Mouse (Mus musculus) A20 (cell line): ENCODE measurements around the gene Dnmbp.
"Not testable (repeated sequence)": the region's sequence is repeated elsewhere in the genome, so short reads cannot be mapped to it uniquely, and the experiment has no call there.

Experiments
- DNase-seq: peaks from one replicate; pipeline ENCODE4 v3.0.0-alpha.2; 2011; ENCODE audit warnings: low read depth, low spot score

The Dnmbp gene

DNA sequence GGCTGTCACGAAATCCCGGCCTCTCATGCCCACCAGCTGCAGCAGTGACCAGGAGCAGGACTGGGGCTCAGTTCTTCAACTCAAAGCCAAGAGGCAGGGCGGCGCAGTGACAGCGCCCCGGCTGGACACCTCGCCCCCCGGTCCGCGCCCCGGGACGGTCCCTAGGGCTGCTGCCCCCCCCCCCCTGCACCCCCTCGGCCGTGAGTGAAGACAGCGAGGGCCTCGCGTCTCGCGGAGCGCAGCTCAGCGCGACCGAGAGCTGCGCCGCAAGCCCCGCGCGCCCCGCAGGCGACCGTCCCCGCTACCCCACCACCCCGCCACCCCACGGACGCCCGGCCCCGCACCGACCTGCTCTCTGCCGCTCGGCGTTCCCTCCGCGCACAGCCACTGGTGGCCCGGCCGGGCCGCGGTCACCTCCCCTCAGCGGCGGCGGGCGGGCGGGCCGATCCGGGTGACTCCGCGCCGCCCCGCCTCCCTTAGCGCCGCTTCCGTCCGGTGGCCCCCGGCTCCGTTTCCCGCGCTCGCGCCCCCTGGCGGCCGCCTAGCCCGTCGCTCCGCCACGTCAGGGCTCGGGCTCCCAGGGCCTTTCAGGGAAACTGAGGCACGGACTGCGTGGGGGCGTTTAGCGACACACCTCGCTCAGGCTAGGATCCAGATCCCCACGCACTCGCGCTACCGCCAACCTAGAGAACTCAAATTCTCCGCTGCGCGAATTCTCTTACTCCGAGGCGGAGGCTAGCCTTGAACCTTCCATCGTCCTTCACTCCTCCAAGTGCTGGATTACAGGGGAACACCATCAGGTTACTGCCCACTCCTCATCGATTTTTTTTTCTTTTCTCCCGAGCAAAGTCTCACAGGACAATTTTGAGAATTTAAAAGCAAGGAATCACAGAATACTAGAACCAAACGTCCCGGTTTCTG, at the start of gene Dnmbp:
TSS of gene Dnmbp (minus strand) at position 423 of the 921 bp plus-strand sequence.
- DNase-seq: peak; percentile 82

GRCm38 (mm10) chr19:43986069-43986794, 46.2 kb upstream of the Dnmbp start, which contains the start of gene Cpn1:
Gene Cpn1 (minus strand): TSS chr19:43986556.
- no peak for DNase-seq

GRCm38 (mm10) chr19:43981992-43982391, 42.0 kb upstream of the Dnmbp start:
- DNase-seq: no peak

- DNase-seq: no peak
These were observed 40.7 kb upstream of the Dnmbp start for GRCm38 (mm10) chr19:43980711-43981110.

DNA sequence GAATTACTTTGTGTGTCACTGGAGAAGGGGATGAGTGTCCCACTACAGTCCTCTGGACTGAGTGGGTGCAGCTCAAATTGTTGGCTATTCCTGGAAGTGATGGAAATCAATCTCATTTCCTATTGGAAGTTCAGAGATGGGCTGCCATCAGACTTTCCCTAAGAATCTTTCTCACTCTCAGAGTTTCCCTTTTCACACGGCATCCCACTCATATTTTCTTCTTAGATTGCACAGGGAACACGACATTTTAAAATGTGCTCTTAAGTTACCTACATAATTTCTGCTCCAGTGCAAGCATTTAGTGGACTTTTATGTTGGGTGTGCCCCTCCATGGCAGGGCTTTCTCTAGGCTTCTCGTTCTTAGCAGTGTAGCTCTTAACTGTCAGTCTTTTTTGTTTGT, 37.8 kb upstream of the Dnmbp start:
- no peak for DNase-seq

GRCm38 (mm10) chr19:43976661-43977060, 36.7 kb upstream of the Dnmbp start:
- no peak for DNase-seq

GRCm38 (mm10) chr19:43974221-43974620, 34.2 kb upstream of the Dnmbp start:
- no peak for DNase-seq

DNA sequence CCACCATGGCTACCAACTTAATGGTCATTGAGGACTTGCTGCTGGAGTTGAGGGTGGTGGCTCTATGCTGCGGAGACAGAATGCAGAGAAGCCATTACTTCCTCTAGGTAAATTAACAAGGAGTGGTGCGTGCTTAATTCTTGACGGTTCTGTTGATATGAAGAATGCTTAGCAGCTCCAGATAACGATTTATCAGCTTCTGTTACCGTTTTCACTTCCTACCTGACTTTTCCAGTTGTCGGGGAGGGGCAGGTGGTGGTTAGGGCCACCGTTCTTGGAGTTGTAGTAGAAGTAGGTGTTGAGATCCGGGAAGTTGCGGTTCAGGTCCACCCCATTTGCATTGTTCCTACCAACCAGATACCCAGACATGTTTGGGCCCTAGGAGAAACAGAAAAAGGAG, 33.7 kb upstream of the Dnmbp start:
- DNase-seq: peak; percentile 20

GRCm38 (mm10) chr19:43972129-43972528, 32.1 kb upstream of the Dnmbp start:
- DNase-seq: no peak

DNA sequence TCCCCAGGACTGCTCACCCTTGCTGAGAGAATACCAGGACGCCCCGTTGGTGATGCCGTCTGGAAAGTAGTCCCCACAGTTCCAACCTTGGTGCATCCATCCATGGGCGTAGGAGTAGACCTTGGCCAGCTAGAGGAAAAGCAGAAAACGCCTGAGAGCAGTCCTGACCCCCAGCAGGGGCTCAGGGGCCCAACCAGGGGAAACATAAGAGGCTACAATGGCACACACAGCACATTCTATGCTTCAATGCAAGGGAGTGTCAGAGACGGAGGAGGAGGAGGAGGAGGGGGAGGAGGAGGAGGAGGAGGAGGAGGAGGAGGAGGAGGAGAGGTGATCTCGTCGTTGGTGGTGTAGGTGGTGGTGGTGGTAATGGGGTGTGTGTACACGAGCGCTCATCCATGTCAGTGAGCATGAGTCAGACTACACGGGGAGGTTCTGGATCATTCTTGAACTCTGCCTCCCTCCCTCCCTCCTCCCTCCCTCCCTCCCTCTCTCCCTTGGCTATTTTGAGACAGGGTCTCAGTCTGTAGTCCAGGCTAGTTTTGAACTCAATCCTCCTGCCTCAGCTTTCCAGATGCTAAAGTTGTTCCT, 28.5 kb upstream of the Dnmbp start:
- DNase-seq: no peak

DNA sequence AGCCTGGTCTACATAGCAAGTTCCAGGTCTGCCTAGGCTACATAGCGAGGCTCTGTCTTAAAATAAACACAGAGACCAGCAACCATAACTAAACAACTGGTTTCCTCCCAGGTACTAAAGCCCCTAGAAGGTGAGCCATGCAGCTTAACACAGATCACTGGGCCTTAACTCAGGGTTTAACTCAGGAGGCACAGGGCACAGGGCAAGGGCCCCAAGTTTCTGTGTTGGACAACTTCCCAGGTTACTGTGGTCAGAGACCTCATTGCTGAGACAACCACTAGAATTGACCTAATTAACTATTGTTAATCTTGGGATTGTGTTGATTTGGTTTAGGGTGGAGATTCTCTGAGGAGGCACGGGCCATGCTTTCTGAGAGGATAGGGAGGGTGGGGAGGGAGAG, 26.5 kb upstream of the Dnmbp start:
- no peak for DNase-seq

- peak; percentile 59 for DNase-seq
These were observed 25.6 kb upstream of the Dnmbp start for GRCm38 (mm10) chr19:43965496-43966085.

GRCm38 (mm10) chr19:43962795-43963194, 22.8 kb upstream of the Dnmbp start:
- DNase-seq: no peak

DNA sequence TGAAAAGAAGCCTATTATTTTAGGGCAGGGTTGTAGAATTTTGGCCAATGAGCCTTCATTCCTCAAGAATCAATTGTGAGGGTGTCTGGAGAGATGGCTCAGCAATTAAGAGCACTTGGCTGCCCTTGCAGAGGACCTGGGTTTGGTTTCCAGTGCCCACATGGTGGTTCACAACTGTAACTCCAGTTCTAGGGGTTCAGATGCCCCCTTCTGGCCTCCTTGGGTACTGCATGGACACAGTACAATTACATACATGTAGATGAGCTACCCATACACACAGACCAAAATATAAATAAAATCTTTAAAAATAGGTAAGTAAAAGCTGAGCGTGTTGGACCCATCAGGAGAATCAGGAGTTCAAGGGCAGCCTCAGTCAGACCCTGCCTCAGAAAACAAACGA, 21.2 kb upstream of the Dnmbp start:
- peak; percentile 52 for DNase-seq

- DNase-seq: no peak
These were observed 20.0 kb upstream of the Dnmbp start for GRCm38 (mm10) chr19:43960014-43960413.

- DNase-seq: peak; percentile 73
These were observed 19.2 kb upstream of the Dnmbp start for GRCm38 (mm10) chr19:43959162-43959561.

DNA sequence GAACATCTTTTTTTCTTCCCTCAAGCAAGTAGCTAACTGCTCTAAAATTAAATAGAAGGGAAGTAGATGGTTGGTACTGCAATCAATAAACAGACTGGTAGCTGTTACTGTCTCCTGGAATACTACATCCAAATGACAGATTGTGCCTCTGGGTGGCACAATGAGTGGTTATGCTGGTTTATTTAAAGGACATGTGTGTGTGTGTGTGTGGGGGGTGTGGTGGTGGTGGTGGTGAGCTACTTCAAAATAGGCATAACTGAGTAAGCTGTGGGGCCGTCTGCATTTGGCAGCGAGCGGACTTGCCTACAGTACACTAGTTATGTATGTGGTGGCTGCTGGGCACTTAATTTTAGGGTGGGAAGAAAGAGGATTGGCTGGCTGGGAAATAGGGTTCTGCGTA, 17.9 kb upstream of the Dnmbp start:
- no peak for DNase-seq

DNA sequence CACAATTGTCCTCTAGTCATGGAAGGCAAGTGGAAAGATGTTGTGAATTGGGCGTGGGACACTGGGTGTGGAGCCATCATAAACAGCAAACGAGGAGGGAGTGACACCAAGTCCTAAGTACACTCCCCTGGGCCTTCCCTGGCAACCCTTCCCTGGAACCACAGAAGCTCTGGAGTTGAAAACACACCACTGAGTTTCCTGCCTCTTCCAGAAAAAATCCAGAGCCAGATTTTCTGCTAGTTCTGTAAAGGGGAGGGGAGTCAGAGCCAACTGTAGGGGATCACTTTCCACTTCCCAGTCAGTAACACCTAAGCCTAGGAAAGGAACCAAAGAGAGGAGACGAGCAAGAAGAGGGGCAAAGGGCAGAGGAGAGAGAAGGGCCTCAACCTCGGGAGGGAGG, 17.4 kb upstream of the Dnmbp start:
- DNase-seq: no peak

DNA sequence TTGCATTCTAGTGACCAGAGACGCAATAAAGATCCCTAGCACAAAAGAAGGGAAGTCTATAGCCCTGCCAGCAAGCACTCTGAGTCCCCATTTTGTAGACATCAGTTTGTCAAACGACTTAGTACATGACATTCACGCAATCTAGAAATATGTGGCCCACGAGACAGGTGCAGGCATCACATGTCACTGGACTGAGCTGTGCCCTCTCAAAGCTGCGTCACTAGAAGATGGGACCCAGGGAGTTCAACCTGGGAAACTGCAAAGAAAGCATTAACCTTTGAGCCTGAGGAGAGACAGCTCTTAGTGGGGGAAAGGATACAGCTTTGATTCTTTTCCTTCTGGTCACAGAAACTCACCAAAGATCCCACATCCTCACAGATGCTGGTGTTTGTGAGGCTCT, 15.3 kb upstream of the Dnmbp start:
- no peak for DNase-seq

GRCm38 (mm10) chr19:43954864-43955263, 14.9 kb upstream of the Dnmbp start:
- no peak for DNase-seq

DNA sequence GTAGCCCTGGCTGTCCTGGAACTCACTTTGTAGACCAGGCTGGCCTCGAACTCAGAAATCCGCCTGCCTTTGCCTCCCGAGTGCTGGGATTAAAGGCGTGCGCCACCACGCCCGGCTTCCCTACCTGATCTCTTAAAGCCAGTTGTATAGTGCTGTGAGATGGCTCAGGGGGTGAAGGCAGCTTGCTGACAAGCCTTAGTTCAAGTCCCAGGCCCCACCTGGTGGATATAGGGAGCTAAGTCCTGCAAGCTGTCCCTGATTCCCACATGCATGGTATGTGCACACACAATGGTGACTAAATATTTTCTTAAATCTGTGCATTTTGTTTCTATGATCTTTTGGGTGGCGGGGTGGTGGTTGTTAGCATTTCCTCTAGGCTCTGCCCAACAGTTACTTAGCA, 12.9 kb upstream of the Dnmbp start:
- DNase-seq: not testable (repeated sequence)
